Mouse (Mus musculus): ENCODE data around the gene Gucy2g.

Gene Gucy2g

GRCm38 (mm10) chr19:55241186-55241645, at the start of gene Gucy2g:
Gucy2g (minus strand) TSS chr19:55241236.
- in situ Hi-C loops (cut with MboI, MseI): no loop called here

DNA sequence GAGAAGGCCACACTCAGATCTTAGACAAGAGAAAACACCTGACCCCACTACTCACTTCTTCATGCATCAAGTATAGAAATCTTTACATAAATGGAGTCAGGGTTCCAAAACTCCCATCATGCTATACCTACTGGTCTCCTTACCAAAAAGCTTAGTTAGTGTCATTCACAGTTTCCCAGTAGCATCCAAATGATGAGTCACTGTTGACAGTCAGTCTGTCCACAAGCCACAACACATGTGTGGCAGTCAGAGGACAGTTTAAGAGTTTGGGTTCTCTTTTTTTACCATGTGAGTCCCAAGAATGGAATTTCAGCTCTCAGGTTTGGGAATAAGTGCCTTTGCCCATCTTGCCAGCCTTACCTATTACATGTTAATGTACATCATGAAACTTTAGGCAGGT, 47.9 kb upstream of the Gucy2g start:
- in situ Hi-C loops (cut with MboI, MseI): no loop called here

- in situ Hi-C loops (cut with MboI, MseI): no loop called here
Measured at GRCm38 (mm10) chr19:55286034-55286433, 45.0 kb upstream of the Gucy2g start.

GRCm38 (mm10) chr19:55284093-55284492, 43.1 kb upstream of the Gucy2g start:
- in situ Hi-C loops (cut with MboI, MseI): no loop called here

DNA sequence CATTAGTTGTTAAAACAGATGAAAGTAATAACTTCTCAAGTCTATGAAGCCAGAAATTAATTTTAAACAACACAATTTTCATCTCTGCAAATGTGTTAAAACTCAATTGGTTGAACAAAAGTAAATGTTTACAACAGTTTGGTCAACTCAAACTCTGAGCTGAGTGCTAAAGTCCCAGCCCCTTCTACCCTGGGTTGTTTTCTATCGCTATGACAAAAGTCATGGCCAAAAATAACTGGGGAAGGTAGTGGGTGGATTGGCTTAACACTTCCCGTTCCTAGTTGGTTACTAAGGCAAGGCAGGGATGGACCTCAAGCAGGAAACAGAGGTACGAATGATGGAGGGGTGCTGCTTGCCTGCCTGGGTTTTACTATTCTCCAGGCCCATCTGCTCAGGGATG, 35.7 kb upstream of the Gucy2g start:
- in situ Hi-C loops (cut with MboI, MseI): no loop called here

DNA sequence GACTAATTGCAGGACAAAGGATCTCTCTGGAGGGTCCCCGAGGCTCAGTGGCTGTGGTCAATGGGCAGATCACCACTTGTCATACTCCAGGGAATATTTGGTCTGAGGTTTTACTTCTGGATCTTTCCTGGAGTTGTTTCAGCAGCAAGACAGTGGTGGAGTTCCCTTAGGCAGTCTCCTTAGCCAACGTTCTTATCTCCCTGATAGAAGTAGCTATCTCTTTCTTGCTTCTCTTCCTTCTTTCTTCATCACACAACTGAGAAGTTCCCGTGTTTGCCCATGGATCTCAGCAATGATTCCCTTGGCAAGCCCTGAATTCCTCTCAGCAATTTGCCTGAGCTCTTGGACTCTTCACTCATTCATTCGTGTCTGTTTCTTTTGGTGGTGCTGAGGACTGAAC, 35.1 kb upstream of the Gucy2g start:
- in situ Hi-C loops (cut with MboI, MseI): no loop called here

GRCm38 (mm10) chr19:55273340-55273739, 32.3 kb upstream of the Gucy2g start:
- in situ Hi-C loops (cut with MboI, MseI): no loop called here

GRCm38 (mm10) chr19:55271448-55271847, 30.4 kb upstream of the Gucy2g start:
- in situ Hi-C loops (cut with MboI, MseI): no loop called here

- in situ Hi-C loops (cut with MboI, MseI): no loop called here
Measured at GRCm38 (mm10) chr19:55269051-55269450, 28.0 kb upstream of the Gucy2g start.

- in situ Hi-C loops (cut with MboI, MseI): no loop called here
Measured at GRCm38 (mm10) chr19:55268150-55268549, 27.1 kb upstream of the Gucy2g start.

- in situ Hi-C loops (cut with MboI, MseI): no loop called here
Measured at GRCm38 (mm10) chr19:55266786-55267185, 25.8 kb upstream of the Gucy2g start.

GRCm38 (mm10) chr19:55265269-55265668, 24.2 kb upstream of the Gucy2g start:
- in situ Hi-C loops (cut with MboI, MseI): no loop called here

DNA sequence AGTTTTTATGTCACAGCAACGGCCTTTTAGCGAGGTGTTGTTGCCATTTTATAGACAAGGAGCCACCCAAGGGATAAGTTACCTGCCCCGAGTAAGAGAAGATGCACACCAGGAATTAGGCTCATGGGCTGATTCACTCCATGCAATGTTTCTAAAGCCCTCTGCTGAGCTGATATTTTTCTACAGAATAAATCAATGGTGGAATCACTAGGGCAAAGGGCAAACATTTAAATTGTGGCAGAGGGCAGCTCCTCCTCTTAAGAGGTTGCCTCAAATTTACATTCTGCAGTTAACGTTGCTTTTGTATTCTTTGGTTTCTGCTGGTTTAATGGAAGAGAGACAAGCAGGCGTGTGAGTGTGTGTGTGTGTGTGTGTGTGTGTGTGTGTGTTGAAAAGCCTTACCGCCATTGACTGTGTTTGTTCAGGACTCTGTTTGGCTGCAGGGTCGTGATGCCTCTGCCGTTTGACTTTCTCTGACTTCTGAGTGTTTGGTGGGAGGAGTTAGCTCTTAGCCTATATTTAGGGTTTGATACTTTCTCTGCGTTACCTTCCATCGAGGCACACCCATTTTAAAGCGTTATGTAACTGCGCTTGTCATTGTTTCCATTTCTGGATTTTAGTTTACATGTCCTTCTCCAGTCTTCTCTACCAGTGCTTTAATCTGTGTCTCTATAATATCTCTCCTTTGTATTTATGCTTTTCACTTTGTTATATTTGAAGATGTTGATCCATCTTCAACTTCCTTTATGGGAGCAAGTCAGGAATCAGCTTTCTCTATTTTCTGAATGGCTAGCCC, 19.6 kb upstream of the Gucy2g start:
- in situ Hi-C loops (cut with MboI, MseI): no loop called here

- in situ Hi-C loops (cut with MboI, MseI): loop anchor here (5.0 kb wide), 1 partner anchor 54 kb away; no protein-coding TSS in a partner anchor
Measured at GRCm38 (mm10) chr19:55258514-55258913, 17.5 kb upstream of the Gucy2g start.

GRCm38 (mm10) chr19:55257656-55258375, 16.8 kb upstream of the Gucy2g start:
- in situ Hi-C loops (cut with MboI, MseI): loop anchor here (5.0 kb wide), 1 partner anchor 54 kb away; no protein-coding TSS in a partner anchor

DNA sequence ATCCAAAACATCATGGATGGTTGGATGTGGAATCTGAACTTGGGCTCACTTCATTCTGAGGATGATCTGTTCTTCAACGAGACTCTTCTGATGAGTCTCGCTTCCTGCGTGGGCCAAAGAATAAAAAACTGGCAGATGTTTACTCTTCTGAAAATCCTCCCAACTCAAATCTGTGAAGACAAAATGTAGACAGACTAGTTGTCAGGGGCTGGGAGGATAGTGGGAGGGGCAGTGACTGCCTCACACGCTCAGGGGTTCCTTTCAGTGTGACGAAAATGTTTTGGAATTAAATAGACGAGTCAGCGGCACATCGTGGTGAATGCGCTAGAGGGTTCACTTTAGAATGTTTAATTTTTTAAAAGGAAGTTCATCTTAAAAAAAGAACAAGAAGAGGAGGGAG, 15.1 kb upstream of the Gucy2g start:
- in situ Hi-C loops (cut with MboI, MseI): loop anchor here (5.0 kb wide), 1 partner anchor 56 kb away; no protein-coding TSS in a partner anchor

GRCm38 (mm10) chr19:55254513-55255016, 13.5 kb upstream of the Gucy2g start:
- in situ Hi-C loops (cut with MboI, MseI): loop anchor here (5.0 kb wide), 1 partner anchor 58 kb away; no protein-coding TSS in a partner anchor

- in situ Hi-C loops (cut with MboI, MseI): no loop called here
Measured at GRCm38 (mm10) chr19:55253570-55254441, 12.8 kb upstream of the Gucy2g start.

DNA sequence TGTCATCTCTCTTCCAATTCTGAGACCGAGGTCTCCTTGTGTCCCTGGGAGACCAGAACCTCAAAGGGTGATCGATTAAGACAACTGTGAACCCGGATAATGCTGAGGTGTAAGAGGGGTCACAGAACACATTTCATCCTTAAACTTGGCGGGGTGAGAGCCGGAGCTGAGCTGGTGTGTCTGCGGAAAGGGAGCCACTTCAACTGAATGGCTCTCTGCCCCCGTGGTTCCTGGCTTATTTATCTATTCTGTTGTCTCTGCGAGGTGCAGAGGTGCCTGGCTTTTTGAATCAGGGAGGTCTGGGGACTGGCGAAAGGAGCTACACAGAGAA, 12.2 kb upstream of the Gucy2g start:
- in situ Hi-C loops (cut with MboI, MseI): no loop called here

GRCm38 (mm10) chr19:55251383-55252124, 10.5 kb upstream of the Gucy2g start, which contains the start of gene Acsl5:
Acsl5 (plus strand) TSS chr19:55251938.
- in situ Hi-C loops (cut with MboI, MseI): no loop called here

- in situ Hi-C loops (cut with MboI, MseI): no loop called here
Measured at GRCm38 (mm10) chr19:55250451-55250850, 9.4 kb upstream of the Gucy2g start.

Data from T-helper 2 cell (primary cell).